Mouse (Mus musculus) midbrain, embryonic 16.5 days (tissue): ENCODE measurements around the gene Mmp19. TPM values are rescaled to one million over a fixed set of nuclear protein-coding genes. Genes with fewer than 3 reads are reported as not detected.

Experiments used
- ATAC-seq: fragments of 200-750 bp; cut with Nextera tagmentation; 2 replicates; pipeline ENCODE4 v1.8.0; 2017; ENCODE audit warnings: moderate TSS enrichment
- H3K27ac ChIP-seq: fragments of 300-500 bp; sonication (generic); 2 replicates; pipeline ENCODE4 v1.5.1; 2014; ENCODE audit warnings: mild to moderate bottlenecking, low read length, mixed read lengths
- H3K27me3 ChIP-seq: fragments of 300-500 bp; sonication (generic); 2 replicates; pipeline ENCODE4 v1.6.1; 2014; ENCODE audit warnings: low read depth, low read length, mixed read lengths; ENCODE audit not compliant: control insufficient read depth, insufficient read depth
- H3K36me3 ChIP-seq: fragments of 300-500 bp; sonication (generic); 2 replicates; pipeline ENCODE4 v1.6.1; 2014; ENCODE audit warnings: mild to moderate bottlenecking, low read length, moderate library complexity, mixed read lengths; ENCODE audit not compliant: control insufficient read depth, insufficient read depth
- H3K4me1 ChIP-seq: fragments of 300-500 bp; sonication (generic); 2 replicates; pipeline ENCODE4 v1.6.1; 2014; ENCODE audit warnings: mild to moderate bottlenecking, low read length, mixed read lengths; ENCODE audit not compliant: control insufficient read depth, insufficient read depth
- H3K4me2 ChIP-seq: fragments of 300-500 bp; sonication (generic); 2 replicates; pipeline ENCODE4 v1.6.1; 2014; ENCODE audit warnings: mild to moderate bottlenecking, low read length, mixed read lengths
- H3K4me3 ChIP-seq: fragments of 300-500 bp; sonication (generic); 2 replicates; pipeline ENCODE4 v1.5.1; 2014; ENCODE audit warnings: low read depth, mild to moderate bottlenecking, low read length, moderate library complexity, mixed read lengths
- H3K9ac ChIP-seq: fragments of 300-500 bp; sonication (generic); 2 replicates; pipeline ENCODE4 v1.6.1; 2014; ENCODE audit warnings: low read depth, low read length, mixed read lengths
- H3K9me3 ChIP-seq: fragments of 300-500 bp; sonication (generic); replicated peaks from 2 replicates; pipeline ENCODE4 v1.6.1; 2014; ENCODE audit warnings: mild to moderate bottlenecking, low read length, mixed read lengths; ENCODE audit not compliant: control insufficient read depth, poor library complexity, severe bottlenecking
- WGBS: fragments of 180-500 bp; shearing (Covaris S2); extraction: QIAGEN DNeasy Blood & Tissue Kit; methylation state at CpG from one replicate; pipeline ENCODE4 v1.1.7; 2014; 5-methylcytosine and 5-hydroxymethylcytosine counted together
- polyA plus RNA-seq: library from polyadenylated mRNA; unstranded; fragments of >200 nt; fragmentation: Nextera tagmentation; extraction: Ambion mirVana; gene quantifications from 2 replicates; pipeline ENCODE4 v1.2.1, GENCODE M21; 2015

Mmp19 gene
- polyA plus RNA-seq, 1 experiment from 2014 or later: 0.51 TPM

DNA sequence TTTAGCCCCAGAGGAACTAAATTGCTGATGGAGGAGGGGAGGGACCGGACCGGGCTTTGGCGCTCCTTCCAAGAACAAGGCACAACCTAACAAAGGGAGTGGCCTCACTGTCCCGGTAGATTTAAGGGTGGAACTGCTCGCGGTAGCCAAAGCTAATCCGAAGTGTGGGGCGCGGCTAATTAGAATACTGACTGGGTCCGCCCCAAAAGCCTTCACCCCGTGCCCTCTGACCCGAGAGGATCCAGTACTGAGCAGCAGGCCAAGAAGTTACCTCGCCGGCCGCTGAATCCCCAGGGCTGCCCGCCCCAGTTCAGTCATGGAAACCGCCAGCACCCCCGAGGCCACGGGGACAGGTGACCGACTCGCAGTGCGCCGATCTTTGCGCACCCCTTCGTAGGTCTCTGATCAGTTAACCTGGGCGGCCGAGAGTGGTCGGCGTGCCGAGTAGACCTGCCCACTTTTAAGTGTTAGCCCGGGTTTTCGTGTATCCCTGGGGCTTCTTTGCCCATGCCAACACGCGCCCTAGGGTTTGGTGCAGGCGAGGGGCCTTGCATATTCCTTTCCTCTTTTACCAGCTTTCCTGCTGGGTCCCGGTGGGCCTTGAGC is 43.0 kb upstream of the Mmp19 start, which contains the start of gene Pym1:
Gene Pym1 (plus strand): TSS at position 244 of the 606 bp plus-strand sequence.
- Histone ChIP-seq H3K27me3 (peaks cover 8% of the 10 kb centered on the region), H3K27ac (peak within 1 kb of the TSS; percentile 93), H3K4me3 (peak within 1 kb of the TSS; percentile 50), H3K4me1 (peaks cover 34% of the 10 kb centered on the region), H3K36me3 (no peaks in the 10 kb centered on the region), H3K9me3 (no peaks in the 10 kb centered on the region), H3K9ac (peak within 1 kb of the TSS; percentile 77), H3K4me2 (peak within 1 kb of the TSS; percentile 93)
- peak; percentile 73 for ATAC-seq
- WGBS: under 1% methylated on average over 35 of the region's 36 CpGs

DNA sequence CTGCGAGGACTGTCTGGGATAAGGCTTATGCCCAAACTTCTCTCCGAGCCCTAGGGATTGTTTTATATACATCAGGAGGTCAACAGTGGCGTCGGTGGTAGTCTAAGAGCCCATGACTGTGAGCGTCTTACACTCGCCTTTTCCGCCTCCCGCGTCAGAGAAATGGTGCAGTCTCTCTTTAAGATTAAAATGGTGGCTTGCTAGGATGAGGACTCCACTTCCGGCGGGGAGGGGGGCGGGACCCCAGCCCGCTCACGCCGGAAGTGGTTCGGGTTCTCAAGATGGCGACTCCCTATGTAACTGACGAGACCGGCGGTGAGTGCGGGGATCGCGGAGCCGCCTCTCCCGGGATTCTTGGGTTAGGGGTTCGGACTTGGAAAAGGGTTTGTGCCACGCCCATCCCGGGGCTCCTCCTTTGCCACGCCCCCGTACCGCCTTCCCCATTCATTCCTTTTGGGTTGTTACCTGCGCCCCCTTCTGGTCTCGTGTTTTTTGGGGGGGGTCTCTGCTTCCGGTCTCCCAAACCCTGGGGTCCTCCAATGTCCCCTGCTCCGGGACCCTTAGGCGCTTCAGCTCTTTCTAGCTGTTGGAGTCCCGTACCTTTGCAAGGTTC is 42.4 kb upstream of the Mmp19 start:
- H3K4me1 ChIP-seq: peaks cover 28% of the 10 kb centered on the region
- no peaks in the 10 kb centered on the region for H3K36me3 ChIP-seq
- under 1% methylated on average over 37 of the region's 37 CpGs for WGBS
- H3K4me3 ChIP-seq: peak overlapping the region; percentile 50
- H3K27ac ChIP-seq: peak overlapping the region; percentile 93
- H3K27me3 ChIP-seq: peaks cover 8% of the 10 kb centered on the region
- peak; percentile 94 for ATAC-seq
- peak overlapping the region; percentile 93 for H3K4me2 ChIP-seq
- peak overlapping the region; percentile 77 for H3K9ac ChIP-seq
- H3K9me3 ChIP-seq: no peaks in the 10 kb centered on the region

DNA sequence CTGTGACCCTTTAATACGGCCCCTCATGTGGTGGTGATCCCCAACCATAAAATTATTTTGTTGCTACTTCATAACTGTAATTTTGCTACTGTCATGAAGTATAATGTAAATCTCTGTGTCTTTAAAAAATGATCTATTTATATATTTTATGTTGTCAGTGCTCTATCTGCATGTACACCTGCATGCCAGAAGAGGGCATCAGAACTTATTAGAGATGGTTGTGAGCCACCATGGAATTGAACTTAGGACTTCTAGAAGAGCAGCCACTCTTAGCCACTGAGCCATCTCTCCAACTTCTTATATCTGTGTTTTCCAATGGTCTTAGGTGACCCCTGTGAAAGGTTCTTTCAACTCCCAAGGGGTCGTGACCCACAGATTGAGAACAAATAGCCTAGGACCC is 17.8 kb upstream of the Mmp19 start:
- H3K27me3 ChIP-seq: no peaks in the 10 kb centered on the region
- H3K9me3 ChIP-seq: no peaks in the 10 kb centered on the region
- 87% methylated on average over 2 of the region's 2 CpGs for WGBS
- no peak overlapping the region for H3K27ac ChIP-seq
- no peaks in the 10 kb centered on the region for H3K36me3 ChIP-seq
- ATAC-seq: no peak
- no peak overlapping the region for H3K4me3 ChIP-seq
- no peak overlapping the region for H3K9ac ChIP-seq
- no peaks in the 10 kb centered on the region for H3K4me1 ChIP-seq
- H3K4me2 ChIP-seq: no peak overlapping the region

DNA sequence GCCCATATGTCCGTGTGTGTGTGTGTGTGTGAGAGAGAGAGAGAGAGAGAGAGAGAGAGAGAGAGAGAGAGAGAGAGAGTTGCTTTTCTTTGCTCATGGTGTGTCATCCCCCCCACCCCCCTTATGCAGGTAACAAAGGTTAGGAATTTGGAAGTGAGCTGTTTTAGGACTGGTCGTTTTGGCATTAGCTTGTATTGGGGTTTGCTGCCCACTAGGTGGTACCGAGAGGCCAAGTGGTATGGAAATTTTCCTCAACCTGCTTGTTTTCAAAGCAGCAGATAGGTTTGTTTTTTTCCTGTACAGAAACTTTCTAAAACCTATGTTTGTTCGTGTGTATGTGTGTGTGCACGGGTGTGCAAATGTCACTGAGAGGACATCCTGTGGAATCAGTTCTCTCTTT is 17.0 kb upstream of the Mmp19 start:
- H3K9me3 ChIP-seq: no peaks in the 10 kb centered on the region
- no peak overlapping the region for H3K27ac ChIP-seq
- no peak overlapping the region for H3K9ac ChIP-seq
- WGBS: 23% methylated on average over 5 of the region's 5 CpGs
- no peak overlapping the region for H3K4me2 ChIP-seq
- no peak for ATAC-seq
- no peaks in the 10 kb centered on the region for H3K36me3 ChIP-seq
- H3K4me1 ChIP-seq: no peaks in the 10 kb centered on the region
- H3K4me3 ChIP-seq: no peak overlapping the region
- H3K27me3 ChIP-seq: no peaks in the 10 kb centered on the region

DNA sequence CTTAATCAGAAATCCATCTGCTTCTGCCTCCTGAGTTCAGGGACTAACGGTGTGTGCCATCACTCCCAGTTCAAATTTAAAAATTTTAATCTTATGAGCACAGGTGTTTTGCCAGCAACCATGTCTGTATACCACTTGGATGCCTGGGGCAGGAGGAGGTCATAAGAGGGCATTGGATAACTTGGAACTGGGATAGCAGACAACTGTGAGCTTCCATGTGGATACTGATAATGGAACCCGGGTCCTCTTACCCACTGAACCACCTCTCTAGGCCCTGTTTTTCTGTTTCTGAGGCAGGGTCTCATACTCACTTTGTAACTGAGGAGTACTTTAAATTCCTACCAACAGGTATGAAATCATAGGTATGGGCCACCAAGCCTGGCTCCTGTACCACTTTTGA is 12.3 kb upstream of the Mmp19 start:
- no peak overlapping the region for H3K27ac ChIP-seq
- ATAC-seq: no peak
- WGBS: 97% methylated on average over 2 of the region's 2 CpGs

DNA sequence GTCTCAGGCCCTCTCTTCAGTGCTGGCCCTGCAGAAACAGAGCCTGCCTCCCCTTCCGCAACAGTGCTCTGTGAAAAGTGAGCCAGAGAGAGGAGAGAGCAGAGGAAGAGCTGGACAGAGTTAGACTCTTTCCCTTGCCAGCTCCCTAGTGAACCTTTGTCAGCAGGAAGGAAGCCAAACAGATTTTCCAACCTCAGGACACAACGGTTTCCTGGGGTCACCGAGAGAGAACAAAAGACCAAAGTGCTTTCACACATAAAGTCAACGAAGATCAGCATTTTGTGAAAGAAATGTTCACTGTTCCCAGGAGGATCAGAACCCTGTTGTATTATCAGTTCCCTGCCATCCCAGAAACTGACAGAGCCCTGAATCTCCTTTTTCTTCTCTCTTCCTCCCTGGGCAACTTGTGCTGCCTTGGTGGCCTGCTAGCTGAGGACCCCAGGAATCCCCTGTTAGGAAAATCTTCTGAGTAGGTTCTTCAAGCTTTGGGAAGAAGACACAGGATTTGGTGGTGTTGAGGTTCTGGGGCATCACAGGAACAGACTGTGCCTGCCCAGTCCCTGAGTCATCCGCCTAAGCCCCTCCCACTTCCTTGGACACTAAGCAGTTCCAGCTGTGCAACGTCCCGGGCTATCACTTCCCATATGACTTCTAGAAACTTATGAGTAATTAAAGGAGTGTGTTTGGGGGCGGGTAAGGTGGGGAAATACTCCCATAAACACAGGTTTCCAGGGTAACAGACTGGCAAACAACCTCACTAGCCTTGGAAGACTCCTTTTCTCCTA is 11.5 kb upstream of the Mmp19 start:
- Histone ChIP-seq H3K4me2 (no peak overlapping the region), H3K4me1 (no peaks in the 10 kb centered on the region), H3K27ac (no peak overlapping the region), H3K27me3 (no peaks in the 10 kb centered on the region), H3K36me3 (no peaks in the 10 kb centered on the region), H3K4me3 (no peak overlapping the region), H3K9ac (no peak overlapping the region), H3K9me3 (0 out of 2 replicates have a peak, but pooled peaks cover 3% of the 10 kb centered on the region)
- ATAC-seq: no peak
- 24% methylated on average over 8 of the region's 8 CpGs for WGBS

More for the DNA sequence above, 12.3 kb upstream of the Mmp19 start:
- no peaks in the 10 kb centered on the region for H3K36me3 ChIP-seq
- no peaks in the 10 kb centered on the region for H3K27me3 ChIP-seq
- no peaks in the 10 kb centered on the region for H3K4me1 ChIP-seq
- no peak overlapping the region for H3K4me3 ChIP-seq
- H3K9me3 ChIP-seq: no peaks in the 10 kb centered on the region
- H3K9ac ChIP-seq: no peak overlapping the region
- H3K4me2 ChIP-seq: no peak overlapping the region

DNA sequence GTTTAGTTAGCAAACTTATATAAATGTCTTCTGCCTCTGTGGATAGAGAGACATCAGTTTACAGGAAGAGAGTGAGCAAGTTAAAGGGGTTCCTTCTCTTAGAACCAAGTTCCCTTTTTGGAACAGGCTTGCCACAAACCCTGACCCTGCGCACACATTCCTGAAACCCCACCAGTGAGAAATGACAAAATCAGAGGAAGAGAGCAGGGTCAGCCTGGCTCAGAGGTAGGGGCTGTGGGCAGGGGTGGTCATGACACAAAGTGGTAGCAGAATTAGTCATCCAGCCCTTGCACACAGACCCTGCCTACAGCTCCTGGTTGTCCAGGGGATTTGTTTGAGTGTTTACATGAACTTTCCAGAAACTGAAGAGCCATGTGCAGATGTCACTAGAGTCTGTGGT is 10.5 kb upstream of the Mmp19 start:
- H3K27ac ChIP-seq: no peak overlapping the region
- 0 out of 2 replicates have a peak, but pooled peaks cover 5% of the 10 kb centered on the region for H3K9me3 ChIP-seq
- no peaks in the 10 kb centered on the region for H3K36me3 ChIP-seq
- no peaks in the 10 kb centered on the region for H3K4me1 ChIP-seq
- H3K27me3 ChIP-seq: no peaks in the 10 kb centered on the region
- H3K4me2 ChIP-seq: no peak overlapping the region
- no peak for ATAC-seq
- WGBS: 100% methylated on average over 1 of the region's 1 CpGs
- no peak overlapping the region for H3K9ac ChIP-seq
- no peak overlapping the region for H3K4me3 ChIP-seq

DNA sequence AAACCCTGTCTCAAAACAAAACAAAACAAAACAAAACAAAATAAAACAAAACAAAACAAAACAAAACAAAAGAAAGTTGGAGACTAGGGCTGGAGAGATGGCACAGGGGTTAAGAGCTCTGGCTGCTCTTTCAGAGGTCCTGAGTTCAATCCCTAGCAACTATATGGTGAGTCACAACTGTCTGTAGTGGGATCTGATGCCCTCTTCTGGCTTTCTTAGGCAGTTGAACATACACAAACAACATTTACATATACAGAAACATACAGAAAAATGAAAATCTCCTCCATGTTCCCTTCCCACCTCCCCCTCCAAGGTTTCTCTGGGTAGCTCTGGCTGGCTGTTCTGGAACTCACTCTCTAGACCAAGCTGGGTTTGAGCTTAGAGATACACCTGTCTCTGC is 1.3 kb downstream of the Mmp19 start:
- Histone ChIP-seq H3K4me3 (no peak overlapping the region), H3K36me3 (no peaks in the 10 kb centered on the region), H3K27ac (no peak overlapping the region), H3K27me3 (no peaks in the 10 kb centered on the region), H3K9me3 (no peaks in the 10 kb centered on the region), H3K9ac (no peak overlapping the region), H3K4me1 (no peaks in the 10 kb centered on the region), H3K4me2 (no peak overlapping the region)
- ATAC-seq: no peak

DNA sequence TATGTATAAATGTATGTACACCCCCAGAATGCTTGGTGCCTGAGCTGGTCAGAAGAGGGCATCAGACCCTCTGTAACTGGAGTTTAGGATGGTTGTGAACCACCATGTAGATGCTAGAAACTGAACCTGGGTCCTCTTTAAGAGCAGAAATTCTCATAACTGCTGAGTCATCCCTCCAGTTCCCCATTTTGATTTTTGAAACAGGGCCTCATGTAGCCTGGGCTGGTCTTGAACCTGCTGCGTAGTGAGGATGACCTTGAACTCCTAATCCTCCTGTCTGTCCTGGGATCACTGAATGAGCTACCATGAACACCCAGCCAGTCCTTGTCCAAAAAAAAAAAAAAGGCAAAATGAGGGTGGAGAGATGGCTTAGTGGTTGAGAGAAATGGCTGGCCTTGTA is 2.5 kb downstream of the Mmp19 start:
- WGBS: 97% methylated on average over 1 of the region's 1 CpGs
- ATAC-seq: no peak
- Histone ChIP-seq H3K27ac (no peak overlapping the region), H3K9ac (no peak overlapping the region), H3K4me2 (no peak overlapping the region), H3K27me3 (no peaks in the 10 kb centered on the region), H3K4me1 (no peaks in the 10 kb centered on the region), H3K9me3 (no peaks in the 10 kb centered on the region), H3K4me3 (no peak overlapping the region), H3K36me3 (0 out of 2 replicates have a peak, but pooled peaks cover 3% of the 10 kb centered on the region)
